Mouse (Mus musculus): ENCODE measurements around the gene Mtf1.

- no peak for TF ChIP-seq CTCF (IDR thresholded peaks at IDR 0.05; ENCODE audit: control insufficient read depth, insufficient read depth, low read length)
- no peak for TF ChIP-seq POLR2A (IDR thresholded peaks at IDR 0.05; ENCODE audit: borderline replicate concordance, control insufficient read depth, low read depth, low read length)
Observed at GRCm38 (mm10) chr4:124765802-124766565, 35.9 kb upstream of the Mtf1 start.

Measured in bone marrow, adult 2 months (tissue).